Mouse (Mus musculus): Measurements from ENCODE around the gene Grm3.

The Grm3 gene

GRCm38 (mm10) chr5:9622264-9623094 is 102.5 kb downstream of the Grm3 start:
- no peak for DNase-seq

- DNase-seq: no peak
Measured at GRCm38 (mm10) chr5:9621417-9622067, 103.4 kb downstream of the Grm3 start.

- no peak for DNase-seq
Measured at GRCm38 (mm10) chr5:9579021-9579420, 145.9 kb downstream of the Grm3 start.

GRCm38 (mm10) chr5:9578571-9578970 is 146.4 kb downstream of the Grm3 start:
- DNase-seq: no peak

GRCm38 (mm10) chr5:9570946-9571345 is 154.0 kb downstream of the Grm3 start:
- no peak for DNase-seq

GRCm38 (mm10) chr5:9557706-9558105 is 167.3 kb downstream of the Grm3 start:
- no peak for DNase-seq

GRCm38 (mm10) chr5:9540822-9541557 is 184.0 kb downstream of the Grm3 start:
- DNase-seq: peak; percentile 4

GRCm38 (mm10) chr5:9525507-9525906 is 199.5 kb downstream of the Grm3 start:
- no peak for DNase-seq

GRCm38 (mm10) chr5:9511027-9511426 is 213.9 kb downstream of the Grm3 start:
- no peak for DNase-seq

GRCm38 (mm10) chr5:9497235-9497634 is 227.7 kb downstream of the Grm3 start:
- DNase-seq: no peak

GRCm38 (mm10) chr5:9495456-9495855 is 229.5 kb downstream of the Grm3 start:
- DNase-seq: peak; percentile 14

- no peak for DNase-seq
Measured at GRCm38 (mm10) chr5:9477587-9477986, 247.4 kb downstream of the Grm3 start.

GRCm38 (mm10) chr5:9453298-9453697 is 271.7 kb downstream of the Grm3 start:
- DNase-seq: no peak

GRCm38 (mm10) chr5:9449570-9449969 is 275.4 kb downstream of the Grm3 start:
- peak; percentile 38 for DNase-seq

- peak; percentile 48 for DNase-seq
Measured at GRCm38 (mm10) chr5:9448931-9449330, 276.0 kb downstream of the Grm3 start.

GRCm38 (mm10) chr5:9446146-9446545 is 278.8 kb downstream of the Grm3 start:
- DNase-seq: no peak

All from cerebellum, adult 11 months (tissue).